Mouse (Mus musculus) telencephalon, adult 2 months (tissue): ENCODE data around the gene Plpp6.
"Not testable (repeated sequence)": the region's sequence is repeated elsewhere in the genome, so short reads cannot be mapped to it uniquely, and the experiment has no call there.

Experiments used
- DNase-seq: peaks from one replicate; pipeline ENCODE4 v3.0.0-alpha.2; 2011; ENCODE audit warnings: low read depth, low spot score

The Plpp6 gene

DNA sequence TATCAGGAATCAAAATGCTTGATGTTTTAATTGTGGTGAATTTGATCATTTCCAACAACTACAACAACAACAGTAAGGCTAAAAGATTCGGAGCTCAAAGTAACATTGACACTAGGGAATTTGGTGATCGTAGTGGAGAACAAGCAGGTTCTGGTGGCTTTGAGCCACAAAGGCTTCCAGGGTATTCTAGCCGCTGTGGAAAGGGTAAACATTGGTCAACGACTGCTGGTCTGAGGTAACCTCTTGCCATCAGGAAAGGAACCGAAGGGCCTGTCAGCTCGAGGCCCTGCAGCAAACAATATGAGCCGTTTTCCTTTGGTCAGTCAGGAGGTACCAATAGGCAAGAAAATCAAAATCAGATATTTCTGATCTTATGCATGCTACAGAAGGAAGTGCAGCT is 18.9 kb downstream of the Plpp6 start:
- no peak for DNase-seq

DNA sequence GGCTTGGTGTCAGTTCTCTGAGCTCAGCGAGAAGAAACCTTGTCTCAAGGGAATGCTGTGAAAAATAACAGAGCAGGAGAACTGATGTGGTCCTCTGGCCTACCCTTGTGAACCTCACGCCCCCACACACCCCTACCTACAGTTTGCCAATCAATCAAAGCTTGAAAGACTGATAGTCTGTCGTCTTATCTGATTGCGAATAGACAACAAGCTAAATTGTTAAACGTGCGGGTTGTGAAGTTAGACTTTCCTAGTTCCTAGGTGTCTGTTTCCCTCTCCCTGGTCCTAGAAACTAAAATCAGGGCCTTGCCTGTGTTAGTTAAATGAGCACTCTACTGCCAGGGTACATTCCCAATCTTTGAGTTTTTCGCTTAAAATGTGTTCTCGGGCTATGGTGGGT is 25.8 kb downstream of the Plpp6 start:
- DNase-seq, result no peak

DNA sequence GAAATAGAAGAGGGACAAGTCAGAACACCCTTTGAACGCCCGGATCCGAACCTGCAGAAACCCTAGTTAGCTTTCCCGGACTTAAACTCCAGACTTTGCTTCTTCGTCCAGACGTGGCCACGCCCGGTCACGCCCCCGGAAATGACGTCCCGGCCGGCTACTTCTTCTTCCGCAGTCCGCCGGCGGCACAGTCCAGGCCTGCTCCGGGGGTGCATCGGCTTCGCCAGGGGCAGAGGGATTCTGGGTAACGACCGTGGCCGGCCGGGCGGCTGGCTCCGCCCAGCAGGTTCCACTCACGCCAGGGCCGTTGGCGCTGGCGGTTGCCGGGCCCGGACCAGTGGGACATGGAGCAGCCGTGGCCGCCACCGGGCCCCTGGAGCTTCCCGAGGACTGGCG is 26.4 kb downstream of the Plpp6 start, which contains the start of gene Cdc37l1:
Gene Cdc37l1 (plus strand): TSS at position 159 of the 396 bp plus-strand sequence.
- DNase-seq, result peak; percentile 91

DNA sequence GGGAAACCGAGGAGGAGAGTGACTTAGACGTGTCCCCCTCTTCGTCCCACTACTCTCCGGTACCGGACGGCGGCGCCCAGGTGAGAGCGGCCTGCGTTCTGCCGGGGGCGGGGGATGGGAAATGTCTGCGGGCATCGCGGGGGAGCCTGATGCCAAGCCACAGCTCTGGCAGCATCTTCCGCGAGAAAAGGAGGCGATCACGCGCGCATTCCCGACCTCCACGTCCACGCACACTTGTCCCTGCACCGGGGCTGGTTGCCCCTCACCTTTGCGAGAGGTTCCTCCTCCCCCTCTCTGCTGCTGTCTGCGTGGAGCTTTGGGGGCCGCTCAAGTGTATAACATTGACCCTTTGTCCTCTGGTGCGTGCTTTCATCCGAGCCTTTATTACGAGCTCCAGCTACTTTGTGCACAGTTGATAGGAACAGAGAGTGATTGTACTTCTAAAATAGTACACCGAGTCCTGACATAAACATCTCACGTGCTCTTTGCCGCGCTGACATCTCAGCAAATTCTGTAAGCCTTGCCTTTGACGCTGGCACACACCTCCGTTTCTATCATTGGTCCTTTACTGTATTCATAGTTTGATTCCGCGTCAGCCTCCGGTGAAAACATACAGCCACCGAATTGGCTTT is 27.0 kb downstream of the Plpp6 start:
- peak; percentile 50 for DNase-seq

DNA sequence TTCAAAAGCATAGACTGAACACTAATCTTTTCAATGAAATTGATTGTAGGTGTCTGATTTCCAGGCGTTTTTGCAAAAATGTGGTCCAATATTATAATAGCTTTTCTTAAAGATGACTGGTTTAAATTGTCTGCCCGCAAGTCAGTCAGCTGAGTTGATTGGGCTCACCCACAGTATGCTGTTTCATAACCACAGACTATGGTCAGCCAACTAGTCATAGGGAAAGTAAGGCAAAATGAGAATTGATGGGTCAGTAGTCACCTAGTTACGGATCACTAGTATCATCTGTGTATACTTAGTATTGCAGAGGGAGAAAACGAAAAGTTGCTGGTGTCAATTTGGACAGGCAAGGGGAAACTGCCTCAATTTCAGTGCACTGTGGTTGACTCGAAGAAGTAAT is 27.6 kb downstream of the Plpp6 start:
- DNase-seq, result no peak

DNA sequence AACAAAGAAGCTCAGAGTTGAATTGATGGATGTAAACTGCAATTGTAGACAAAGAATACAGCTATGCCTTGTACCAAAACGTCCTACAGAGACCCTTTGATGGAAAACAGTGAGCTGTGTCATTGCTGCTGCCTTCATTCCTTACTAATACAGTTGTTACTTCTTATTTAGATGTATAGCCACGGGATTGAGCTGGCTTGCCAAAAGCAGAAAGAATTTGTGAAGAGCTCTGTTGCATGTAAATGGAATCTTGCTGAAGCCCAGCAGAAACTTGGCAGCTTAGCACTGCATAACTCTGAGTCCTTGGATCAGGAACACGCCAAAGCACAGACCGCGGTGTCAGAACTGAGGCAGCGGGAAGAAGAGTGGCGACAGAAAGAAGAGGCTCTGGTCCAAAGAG is 31.1 kb downstream of the Plpp6 start:
- DNase-seq, result peak; percentile 79

DNA sequence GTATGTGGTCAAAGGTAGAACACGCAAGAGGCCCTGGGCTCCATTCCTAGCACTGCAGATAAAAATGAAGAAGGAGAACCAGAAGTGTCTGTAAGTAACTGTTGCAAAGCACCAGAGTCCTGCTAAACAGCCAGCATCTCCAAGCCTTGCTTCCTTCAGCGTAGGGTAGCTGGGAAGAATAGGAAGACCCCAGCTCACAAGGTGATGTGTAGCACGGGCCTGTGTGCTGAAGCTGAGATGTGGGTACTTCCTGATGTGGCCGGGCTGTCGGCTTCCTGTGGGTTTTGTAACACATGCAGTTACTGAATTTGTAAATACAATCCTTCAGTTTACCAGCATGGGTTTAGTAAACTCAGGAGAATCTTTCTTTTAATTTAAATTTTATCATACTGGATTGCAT is 31.6 kb downstream of the Plpp6 start:
- no peak for DNase-seq

DNA sequence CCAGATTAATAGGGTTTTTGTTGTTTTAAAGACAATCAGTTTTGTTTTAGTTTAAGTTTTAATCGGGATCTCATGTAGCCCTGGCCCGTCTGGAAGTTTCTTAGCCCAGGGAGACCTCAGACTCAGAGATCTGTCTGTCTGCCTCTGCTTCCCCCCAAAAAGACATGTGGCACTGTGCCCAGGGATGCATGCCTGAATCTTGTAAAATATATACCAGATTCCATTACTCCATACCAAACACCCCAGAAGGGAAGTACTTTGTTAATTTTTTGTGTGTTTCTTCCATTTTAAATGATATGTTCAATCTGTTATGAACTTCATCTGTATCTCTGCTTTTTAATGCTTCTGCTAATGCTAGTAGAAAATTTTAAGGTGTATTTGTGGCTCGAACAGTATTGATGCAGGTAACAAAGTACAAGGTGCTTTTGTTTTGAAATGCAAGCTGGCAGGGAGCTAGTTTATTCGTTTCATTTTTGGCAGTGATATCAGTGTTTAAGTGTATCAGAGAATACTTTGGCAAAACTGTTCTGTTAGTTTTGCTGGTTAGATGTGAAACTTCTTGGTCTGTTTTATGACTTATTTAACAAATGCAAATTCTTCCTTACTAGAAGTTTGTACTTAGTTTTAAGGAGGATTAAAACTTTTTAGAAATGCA is 34.4 kb downstream of the Plpp6 start:
- no peak for DNase-seq

DNA sequence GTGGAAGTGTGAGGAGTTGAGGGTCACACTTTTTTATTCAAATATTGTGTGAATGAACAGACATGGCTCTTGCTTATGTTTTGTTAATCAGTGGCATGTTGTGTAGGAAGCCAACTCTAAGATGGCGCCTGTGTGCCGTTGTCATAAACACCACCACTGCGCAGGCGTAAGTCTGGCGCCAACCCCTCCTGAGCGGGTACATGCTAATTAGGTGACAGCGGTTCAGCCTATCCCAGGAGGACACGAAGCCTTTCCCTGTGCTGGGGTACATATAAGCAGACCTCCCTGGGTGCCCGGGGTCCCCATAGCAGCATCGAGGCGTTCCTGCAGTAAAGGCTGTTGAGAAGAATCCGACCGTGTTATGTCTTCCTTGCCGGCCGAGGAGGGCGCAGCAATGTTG is 36.6 kb downstream of the Plpp6 start:
- not testable (repeated sequence) for DNase-seq

DNA sequence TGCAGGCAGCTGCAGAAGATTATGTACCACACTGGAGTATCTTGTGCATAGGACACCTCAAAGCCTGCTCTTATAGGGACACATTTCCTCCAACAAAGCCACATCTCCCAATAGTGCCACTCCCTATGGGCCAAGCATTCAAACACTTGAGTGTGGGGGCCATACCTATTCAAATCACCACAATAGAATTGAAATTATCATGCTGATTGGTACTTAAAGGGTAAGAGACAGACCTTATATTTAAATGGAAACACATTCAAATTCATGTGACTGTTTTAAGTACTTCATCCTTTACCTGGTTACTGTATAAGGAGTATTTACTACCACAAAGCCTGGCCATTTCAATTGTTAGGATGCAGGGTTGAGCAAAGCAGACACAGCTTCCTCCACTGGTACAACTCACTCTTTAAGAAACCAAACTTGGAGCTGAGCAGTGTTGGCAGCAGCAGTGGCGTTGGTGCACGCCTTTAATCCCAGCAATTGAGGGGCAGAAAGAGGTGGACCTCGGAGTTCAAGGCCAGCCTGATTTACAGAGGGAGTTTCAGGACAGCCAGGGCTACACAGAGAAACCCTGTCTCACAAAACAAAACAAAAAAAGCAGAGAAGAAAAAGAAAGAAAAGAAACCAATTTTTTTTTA is 44.4 kb downstream of the Plpp6 start:
- no peak for DNase-seq

DNA sequence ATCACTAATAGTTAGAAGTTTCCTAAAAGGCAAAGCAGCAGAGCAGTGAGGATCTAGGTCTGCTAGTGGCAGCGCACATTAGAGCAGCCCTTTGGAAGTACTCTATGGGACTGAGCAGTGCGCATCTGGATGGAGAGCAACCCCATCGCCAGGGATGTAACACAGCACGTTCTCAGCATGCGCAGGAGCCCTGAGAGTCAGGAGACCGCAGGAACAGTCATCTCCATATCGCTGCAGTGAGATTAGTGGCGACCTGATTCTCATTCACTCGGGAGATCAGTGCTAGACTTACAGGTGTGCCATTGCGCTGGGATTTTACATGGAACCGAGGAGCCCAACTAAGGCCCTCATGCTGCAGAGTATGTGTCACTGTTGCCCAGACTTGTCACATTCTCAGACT is 45.3 kb downstream of the Plpp6 start:
- no peak for DNase-seq

DNA sequence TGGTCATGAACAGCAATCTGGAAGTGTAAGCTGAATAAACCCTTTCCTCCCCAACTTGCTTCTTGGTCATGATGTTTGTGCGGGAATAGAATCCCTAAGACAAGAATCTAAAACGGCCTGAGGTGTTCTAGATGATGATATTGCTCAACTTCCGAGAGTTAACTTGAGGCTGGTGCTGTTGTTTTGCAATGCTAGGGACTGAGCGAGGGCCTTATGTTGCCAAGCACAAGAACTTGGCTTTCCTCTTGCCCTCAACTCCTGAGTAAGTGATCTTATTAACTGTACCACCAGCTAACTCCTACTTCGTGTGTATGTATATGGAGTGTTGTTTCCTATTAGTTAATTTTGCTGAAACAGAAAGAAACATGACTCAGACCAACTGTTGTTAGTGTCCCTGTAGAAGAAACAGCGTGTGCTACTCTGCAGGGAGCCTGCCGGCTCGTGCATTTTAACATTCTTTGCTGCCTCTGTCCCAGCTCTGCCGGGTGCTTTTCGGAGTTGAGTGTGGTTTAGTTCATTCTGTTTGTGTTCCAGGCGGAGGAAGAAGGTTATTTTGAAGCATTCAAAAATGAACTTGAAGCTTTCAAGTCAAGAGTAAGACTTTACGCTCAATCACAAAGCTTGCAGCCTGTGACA is 47.7 kb downstream of the Plpp6 start:
- no peak for DNase-seq

DNA sequence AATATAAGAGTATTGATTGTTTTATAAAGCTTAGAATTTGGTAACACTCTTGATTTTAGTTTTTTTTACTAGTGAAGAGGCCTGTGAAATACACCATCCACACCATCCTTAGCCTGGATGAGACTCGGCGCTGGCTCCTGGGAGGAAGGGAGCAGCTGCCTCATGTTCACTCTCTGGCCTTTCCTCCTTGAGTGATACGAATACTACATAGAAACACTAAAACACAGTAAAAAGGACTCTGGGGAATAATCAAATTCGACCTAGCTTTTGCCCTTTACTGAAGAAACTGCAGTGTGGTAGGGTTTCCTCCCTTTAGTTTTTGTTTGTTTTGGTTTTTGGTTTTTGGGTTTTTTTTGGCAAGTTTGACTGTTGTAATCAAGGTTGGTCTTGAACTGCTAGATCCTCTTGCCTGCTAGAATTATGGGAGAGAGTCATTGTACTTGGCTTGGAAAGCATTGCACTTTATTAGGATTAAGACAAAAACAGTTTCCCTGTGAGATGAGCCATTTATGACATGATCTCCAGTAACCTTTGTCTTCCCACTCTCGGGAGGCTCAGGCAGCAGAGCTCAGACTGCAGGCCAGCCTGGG is 50.8 kb downstream of the Plpp6 start:
- no peak for DNase-seq

DNA sequence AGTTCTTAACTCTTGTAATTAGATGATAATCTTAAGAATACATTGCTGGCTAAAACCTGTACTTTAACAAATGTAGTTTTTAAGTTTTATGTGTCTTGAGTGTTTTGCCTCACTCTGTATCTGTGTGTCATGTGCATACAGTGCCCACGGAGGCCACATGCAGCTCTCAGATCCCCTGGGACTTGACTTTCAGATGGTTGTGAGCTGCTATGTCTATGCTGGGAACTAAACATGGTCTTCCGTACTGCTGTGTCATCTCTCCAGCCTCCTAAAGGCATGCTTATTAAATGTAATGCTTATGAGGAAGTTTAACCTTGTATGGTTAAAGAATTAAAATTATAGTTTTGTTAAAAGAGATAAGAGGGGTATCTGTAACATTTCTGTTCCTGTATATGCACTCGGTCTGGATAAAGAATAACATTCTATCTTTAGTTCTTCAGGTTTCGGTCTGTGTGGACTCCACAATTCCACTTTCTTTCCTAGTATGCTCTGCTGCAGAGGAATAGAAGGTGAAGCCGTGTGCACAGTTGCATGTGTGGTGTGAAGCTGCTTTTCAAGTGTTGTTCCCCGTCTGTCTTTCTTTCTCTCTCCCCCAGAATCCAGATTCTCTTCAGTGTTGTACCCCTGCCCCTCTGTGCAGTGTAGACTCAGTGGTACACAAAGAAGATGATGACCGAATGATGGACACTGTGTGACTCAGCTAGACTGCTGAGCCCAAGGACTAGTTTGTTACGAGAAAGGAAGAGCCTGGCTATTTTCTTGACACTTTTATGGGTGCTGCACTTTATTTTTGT is 51.9 kb downstream of the Plpp6 start:
- no peak for DNase-seq

DNA sequence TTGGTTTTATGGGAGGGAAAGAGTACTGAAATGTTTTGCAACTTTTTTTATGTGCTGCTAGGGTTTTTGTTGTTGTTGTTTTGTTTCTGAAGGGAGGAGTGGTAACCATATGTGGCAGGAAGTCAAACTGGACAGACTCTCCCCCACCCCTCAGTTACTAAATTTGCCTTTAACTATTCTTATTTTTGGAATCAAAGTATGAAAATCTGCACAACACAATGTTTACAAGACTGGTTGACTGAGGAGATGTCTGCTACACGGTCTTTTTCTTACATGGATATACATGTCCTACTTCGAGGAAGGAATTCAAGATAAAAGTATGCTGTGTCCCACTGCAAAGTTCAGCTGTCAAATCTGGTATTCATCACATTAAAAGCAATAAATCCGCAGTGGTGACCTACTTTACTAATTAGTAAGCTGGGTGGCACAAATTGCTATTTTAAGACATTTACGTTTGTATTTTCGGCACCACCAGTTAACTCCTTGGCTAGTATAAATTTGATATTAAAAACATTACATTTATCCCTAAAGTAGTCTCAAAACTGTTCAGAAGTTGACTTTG is 52.5 kb downstream of the Plpp6 start:
- DNase-seq, result no peak
